Mouse (Mus musculus) CH12.LX (cell line): ENCODE results near the gene Zfp420. TPM values are rescaled to one million over a fixed set of nuclear protein-coding genes. Genes with fewer than 3 reads are reported as not detected.

Source experiments
- DNase-seq: peaks from one replicate; pipeline ENCODE4 v3.0.0-alpha.2; 2013; ENCODE audit errors: extremely low read depth
- H3K27ac ChIP-seq: 2 replicates; pipeline ENCODE4 v1.5.1; 2012; ENCODE audit warnings: low read depth, mild to moderate bottlenecking, control low read depth, moderate library complexity; ENCODE audit not compliant: insufficient read depth
- H3K27me3 ChIP-seq: replicated peaks from 2 replicates; pipeline ENCODE3; 2012; ENCODE audit warnings: inconsistent platforms
- H3K36me3 ChIP-seq, 2 experiments: replicated peaks in 1 of 2; 2 replicates each; pipeline versions ENCODE3 to v1.6.1; 2012; ENCODE audit warnings: inconsistent platforms in 1 of 2, low read length in 1 of 2, mild to moderate bottlenecking in 1 of 2, mixed read lengths in 1 of 2, moderate library complexity in 1 of 2; ENCODE audit not compliant: control insufficient read depth in 1 of 2, insufficient read depth in 1 of 2
- H3K4me1 ChIP-seq, 2 experiments: 2 replicates each; pipeline ENCODE4 v1.6.1; 2012; ENCODE audit warnings: inconsistent platforms in 1 of 2, moderate library complexity in 1 of 2; ENCODE audit not compliant: insufficient read depth in 2 of 2, control insufficient read depth in 1 of 2
- H3K4me2 ChIP-seq: 2 replicates; pipeline ENCODE4 v1.6.1; 2012; ENCODE audit warnings: low read depth, mild to moderate bottlenecking, control low read depth; ENCODE audit not compliant: poor library complexity, insufficient read depth, severe bottlenecking
- H3K4me3 ChIP-seq, 3 experiments: fragments of 150-350 bp in 1 of 3; sonication (generic) in 1 of 3; replicated peaks in 1 of 3; 2 replicates each; pipeline versions ENCODE3 to v1.5.1; 2011 to 2012; ENCODE audit warnings: low read depth in 2 of 3, low read length in 2 of 3, mild to moderate bottlenecking in 2 of 3, moderate library complexity in 2 of 3, control low read depth in 1 of 3, improper control_type of control experiment in 1 of 3, inconsistent platforms in 1 of 3, mixed read lengths in 1 of 3; ENCODE audit not compliant: poor library complexity in 1 of 3
- H3K79me2 ChIP-seq: replicated peaks from 2 replicates; pipeline ENCODE4 v1.6.1; 2012; ENCODE audit warnings: mild to moderate bottlenecking, moderate library complexity; ENCODE audit not compliant: control insufficient read depth, poor library complexity, insufficient read depth, severe bottlenecking; ENCODE audit errors: extremely low read depth
- H3K9ac ChIP-seq: 2 replicates; pipeline ENCODE4 v1.6.1; 2012; ENCODE audit warnings: low read depth, mild to moderate bottlenecking, control low read depth, moderate library complexity; ENCODE audit not compliant: insufficient read depth
- H3K9me3 ChIP-seq: replicated peaks from 2 replicates; pipeline ENCODE3; 2012; ENCODE audit warnings: low read length, inconsistent platforms, mixed read lengths
- BHLHE40 ChIP-seq: IDR thresholded peaks from 2 replicates; pipeline ENCODE4 v1.6.1; 2011; ENCODE audit warnings: mild to moderate bottlenecking, low read depth, low read length, improper control_type of control experiment
- CHD1 ChIP-seq: IDR thresholded peaks from 2 replicates; pipeline ENCODE4 v1.6.1; 2012; ENCODE audit warnings: low read depth, low read length, improper control_type of control experiment, inconsistent platforms
- CHD2 ChIP-seq: IDR thresholded peaks from 2 replicates; pipeline ENCODE4 v1.6.1; 2011; ENCODE audit warnings: low read length, improper control_type of control experiment
- CTCF ChIP-seq, 2 experiments: IDR thresholded peaks in 1 of 2; conservative IDR thresholded peaks in 1 of 2; 2 replicates each; pipeline ENCODE4 v1.5.1; 2011 to 2012; ENCODE audit warnings: low read depth in 2 of 2, low read length in 2 of 2, improper control_type of control experiment in 1 of 2, inconsistent platforms in 1 of 2, mild to moderate bottlenecking in 1 of 2, moderate library complexity in 1 of 2
- E2F4 ChIP-seq: IDR thresholded peaks from 2 replicates; pipeline ENCODE4 v1.6.1; 2011; ENCODE audit warnings: low read depth, low read length, improper control_type of control experiment; ENCODE audit not compliant: insufficient replicate concordance
- ELF1 ChIP-seq: IDR thresholded peaks from 2 replicates; pipeline ENCODE4 v1.6.1; 2014; ENCODE audit warnings: low read depth, mild to moderate bottlenecking, inconsistent platforms, low read length, improper control_type of control experiment
- ETS1 ChIP-seq: conservative IDR thresholded peaks from 2 replicates; pipeline ENCODE4 v1.6.1; 2012; ENCODE audit warnings: low read depth, mild to moderate bottlenecking, inconsistent platforms, low read length, improper control_type of control experiment, moderate library complexity
- GABPA ChIP-seq: IDR thresholded peaks from 2 replicates; pipeline ENCODE4 v1.6.1; 2012; ENCODE audit warnings: low read depth, low read length, improper control_type of control experiment, inconsistent platforms; ENCODE audit not compliant: insufficient replicate concordance
- HCFC1 ChIP-seq: IDR thresholded peaks from 2 replicates; pipeline ENCODE4 v1.6.1; 2012; ENCODE audit warnings: low read depth, mild to moderate bottlenecking, inconsistent platforms, low read length, improper control_type of control experiment
- IRF4 ChIP-seq: IDR thresholded peaks from 2 replicates; pipeline ENCODE4 v1.6.1; 2014; ENCODE audit warnings: low read depth, mild to moderate bottlenecking, inconsistent platforms, low read length, improper control_type of control experiment
- JUN ChIP-seq: IDR thresholded peaks from 2 replicates; pipeline ENCODE4 v1.6.1; 2011; ENCODE audit warnings: low read depth, mild to moderate bottlenecking, low read length, improper control_type of control experiment, moderate library complexity; ENCODE audit not compliant: insufficient read depth
- JUND ChIP-seq: conservative IDR thresholded peaks from 2 replicates; pipeline ENCODE4 v1.6.1; 2011; ENCODE audit warnings: low read depth, low read length, improper control_type of control experiment
- KAT2A ChIP-seq: IDR thresholded peaks from 2 replicates; pipeline ENCODE4 v1.6.1; 2012; ENCODE audit warnings: low read length, improper control_type of control experiment, inconsistent platforms; ENCODE audit not compliant: insufficient replicate concordance
- MAFK ChIP-seq: IDR thresholded peaks from 2 replicates; pipeline ENCODE4 v1.6.1; 2011; ENCODE audit warnings: low read length, improper control_type of control experiment; ENCODE audit not compliant: insufficient replicate concordance
- MAX ChIP-seq: IDR thresholded peaks from 2 replicates; pipeline ENCODE4 v1.6.1; 2011; ENCODE audit warnings: low read length, improper control_type of control experiment
- MAZ ChIP-seq: IDR thresholded peaks from 2 replicates; pipeline ENCODE4 v1.6.1; 2012; ENCODE audit warnings: low read depth, mild to moderate bottlenecking, inconsistent platforms, low read length, improper control_type of control experiment, moderate library complexity
- MXI1 ChIP-seq: IDR thresholded peaks from 2 replicates; pipeline ENCODE4 v1.6.1; 2011; ENCODE audit warnings: mild to moderate bottlenecking, low read depth, low read length, improper control_type of control experiment
- NELFE ChIP-seq: IDR thresholded peaks from 2 replicates; pipeline ENCODE4 v1.6.1; 2011; ENCODE audit warnings: low read depth, low read length, improper control_type of control experiment
- NRF1 ChIP-seq: IDR thresholded peaks from 2 replicates; pipeline ENCODE4 v1.6.1; 2014; ENCODE audit warnings: low read depth, mild to moderate bottlenecking, inconsistent platforms, low read length, improper control_type of control experiment, moderate library complexity
- PAX5 ChIP-seq: IDR thresholded peaks from 2 replicates; pipeline ENCODE4 v1.6.1; 2012; ENCODE audit warnings: low read length, inconsistent platforms, mixed read lengths
- POLR2A ChIP-seq: IDR thresholded peaks from 2 replicates; pipeline ENCODE4 v1.6.1; 2011; ENCODE audit warnings: low read depth, mild to moderate bottlenecking, improper control_type of control experiment, low read length
- POLR2AphosphoS2 ChIP-seq: IDR thresholded peaks from 2 replicates; pipeline ENCODE4 v1.6.1; 2011; ENCODE audit warnings: low read depth, low read length, improper control_type of control experiment
- RAD21 ChIP-seq: IDR thresholded peaks from 2 replicates; pipeline ENCODE4 v1.6.1; 2011; ENCODE audit warnings: low read depth, mild to moderate bottlenecking, low read length, improper control_type of control experiment, moderate library complexity
- SIN3A ChIP-seq: IDR thresholded peaks from 2 replicates; pipeline ENCODE4 v1.6.1; 2012; ENCODE audit warnings: low read length, improper control_type of control experiment, inconsistent platforms
- TBP ChIP-seq: conservative IDR thresholded peaks from 2 replicates; pipeline ENCODE4 v1.6.1; 2011; ENCODE audit warnings: low read depth, low read length, improper control_type of control experiment
- TCF12 ChIP-seq: IDR thresholded peaks from 2 replicates; pipeline ENCODE4 v1.6.1; 2014; ENCODE audit warnings: low read depth, mild to moderate bottlenecking, inconsistent platforms, low read length, improper control_type of control experiment
- UBTF ChIP-seq: IDR thresholded peaks from 2 replicates; pipeline ENCODE4 v1.6.1; 2012; ENCODE audit warnings: low read depth, mild to moderate bottlenecking, inconsistent platforms, low read length, improper control_type of control experiment, moderate library complexity
- USF1 ChIP-seq: IDR thresholded peaks from 2 replicates; pipeline ENCODE4 v1.6.1; 2014; ENCODE audit warnings: low read depth, mild to moderate bottlenecking, inconsistent platforms, low read length, improper control_type of control experiment
- USF2 ChIP-seq: conservative IDR thresholded peaks from 2 replicates; pipeline ENCODE4 v1.6.1; 2011; ENCODE audit warnings: low read depth, low read length, improper control_type of control experiment
- ZMIZ1 ChIP-seq: IDR thresholded peaks from 2 replicates; pipeline ENCODE4 v1.6.1; 2012; ENCODE audit warnings: low read depth, mild to moderate bottlenecking, inconsistent platforms, low read length, improper control_type of control experiment
- dilution Hi-C: fragments of 300-500 bp; cut with MboI; formaldehyde crosslinking; loops from 2 replicates; pipeline ENCODE4 v1.14.3; 2020; ENCODE audit warnings: low sequenced_read_pairs; ENCODE audit not compliant: extremely low pct_unique_long_range_greater_than_20kb, extremely low pct_ligation_motif_present
- in situ Hi-C: fragments of 300-500 bp; cut with MboI; formaldehyde crosslinking; loops from 3 replicates; pipeline ENCODE4 v1.14.3; 2019; ENCODE audit warnings: low sequenced_read_pairs, low pct_ligation_motif_present, low pct_unique_long_range_greater_than_20kb, mixed read lengths
- polyA plus RNA-seq: library from polyadenylated mRNA; unstranded; fragments of >175 nt; gene quantifications from 2 replicates; pipeline ENCODE4 v1.2.1, GENCODE M21; 2012; ENCODE audit warnings: low read depth; ENCODE audit not compliant: insufficient read length
- total RNA-seq, 2 experiments: library from RNA; depleted of rRNA; stranded (reverse); fragments of 300-350 nt in 1 of 2; fragments of >200 nt in 1 of 2; gene quantifications; 2 replicates each; pipeline ENCODE4 v1.2.3; 2012 to 2014

The Zfp420 gene
- total and polyA plus RNA-seq, 3 experiments, result 2.5 to 4.8 (median 3.3) TPM

GRCm38 (mm10) chr7:29852831-29853218, 7.0 kb upstream of the Zfp420 start:
- H3K9ac ChIP-seq, result peak overlapping the region; percentile 39; the same call in 1 of the 2 replicates
- H3K4me3 ChIP-seq, result peak overlapping the region; percentile 69 to 93 (median 84)
- in situ Hi-C loops, result no loop called here
- dilution Hi-C loops, result no loop called here
- peaks cover 7% of the 10 kb centered on the region for H3K9me3 ChIP-seq
- no peak overlapping the region for H3K27ac ChIP-seq
- H3K4me1 ChIP-seq, result peaks cover 0 to 5% of the 10 kb centered on the region in 2 experiments; a peak in 1 of 4 replicates
- peak overlapping the region; percentile 89 for H3K4me2 ChIP-seq
- peaks cover 15% of the 10 kb centered on the region for H3K79me2 ChIP-seq
- DNase-seq, result no peak
- peaks cover 7 to 36% of the 10 kb centered on the region in 2 experiments for H3K36me3 ChIP-seq
- no peaks in the 10 kb centered on the region for H3K27me3 ChIP-seq
- TF ChIP-seq POLR2AphosphoS2, result no peak
- no peak for TF ChIP-seq USF2
- TF ChIP-seq CHD1, result no peak
- no peak for TF ChIP-seq ELF1
- no peak for TF ChIP-seq ETS1
- TF ChIP-seq JUN, result no peak
- TF ChIP-seq UBTF, result no peak
- no peak for TF ChIP-seq CTCF (conservative IDR thresholded peaks at IDR 0.05 in 1 of 2, IDR thresholded peaks at IDR 0.05 in 1 of 2; ENCODE audit: low read depth in 2 of 2, low read length in 2 of 2)
- no peak for TF ChIP-seq ZMIZ1
- no peak for TF ChIP-seq PAX5
- TF ChIP-seq, all 38 proteins: peak for 0

- Histone ChIP-seq H3K79me2 (peaks cover 15% of the 10 kb centered on the region), H3K27me3 (no peaks in the 10 kb centered on the region), H3K9ac (peak within 1 kb of the TSS; percentile 39; the same call in 1 of the 2 replicates), H3K4me1 (peaks cover 0 to 5% of the 10 kb centered on the region in 2 experiments; a peak in 1 of 4 replicates), H3K36me3 (peaks cover 5 to 32% of the 10 kb centered on the region in 2 experiments), H3K9me3 (peaks cover 7% of the 10 kb centered on the region), H3K4me2 (peak within 1 kb of the TSS; percentile 89), H3K27ac (peak within 1 kb of the TSS; percentile 2; the same call in 1 of the 2 replicates), H3K4me3 (peak within 1 kb of the TSS; percentile 69 to 93 (median 84))
- peak; percentile 95 for DNase-seq
- dilution Hi-C loops, result no loop called here
- in situ Hi-C loops, result no loop called here
- TF ChIP-seq MXI1 (peak; percentile 58; the same call in 1 of the 2 replicates), E2F4 (peak; percentile 49; the same call in 1 of the 2 replicates), JUN (no peak), CTCF (conservative IDR thresholded peaks at IDR 0.05 in 1 of 2, IDR thresholded peaks at IDR 0.05 in 1 of 2; ENCODE audit: low read depth in 2 of 2, low read length in 2 of 2) (no peak), GABPA (peak; percentile 41; the same call in 1 of the 2 replicates), CHD1 (no peak), HCFC1 (peak; percentile 99), NRF1 (no peak), POLR2A (peak; percentile 88), RAD21 (no peak), SIN3A (peak; percentile 65; the same call in 1 of the 2 replicates), BHLHE40 (peak; percentile 15; the same call in 1 of the 2 replicates), USF1 (no peak), KAT2A (peak; percentile 91; the same call in 1 of the 2 replicates), NELFE (peak; percentile 70), IRF4 (peak; percentile 15; the same call in 1 of the 2 replicates), PAX5 (no peak), MAX (0 out of 2 replicates have a peak, but pooled peaks have one; percentile 15), CHD2 (peak; percentile 89), ZMIZ1 (peak; percentile 24; the same call in 1 of the 2 replicates), JUND (no peak), TCF12 (peak; percentile 44; the same call in 1 of the 2 replicates), ELF1 (peak; percentile 84), MAZ (no peak), TBP (peak; percentile 84), MAFK (no peak; the same call in 1 of the 2 replicates)
These were observed 6.4 kb upstream of the Zfp420 start, which contains the start of gene Zfp940 for GRCm38 (mm10) chr7:29853219-29853842. Zfp940 (minus strand) TSS chr7:29853669.
